Mouse (Mus musculus): ENCODE data around the gene Plac9a.

DNA sequence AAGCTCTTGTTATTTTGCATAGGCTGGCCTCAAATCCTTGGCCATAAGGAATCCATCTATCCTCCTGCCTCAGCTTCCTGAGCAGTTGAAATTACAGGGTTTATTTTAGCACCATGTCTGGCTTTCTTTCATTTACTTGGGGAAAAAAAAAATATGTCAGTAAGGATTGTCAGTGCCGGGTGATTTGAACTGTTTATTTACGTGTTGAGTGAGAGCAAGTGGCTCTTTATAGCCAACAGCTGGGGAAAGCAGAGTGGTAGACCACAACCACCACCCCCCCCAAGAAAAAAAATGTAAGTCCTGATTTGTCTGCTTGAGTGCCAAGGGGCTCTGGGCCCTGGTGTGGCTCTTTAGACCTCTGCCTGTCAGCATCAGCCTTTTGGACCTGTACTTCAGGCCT lies 39.2 kb downstream of the Plac9a start:
- TF ChIP-seq POLR2A (IDR thresholded peaks at IDR 0.05; ENCODE audit: insufficient read depth, low read length) (no peak), EP300 (IDR thresholded peaks at IDR 0.05; ENCODE audit: insufficient read depth, low read depth, low read length) (no peak), CTCF (IDR thresholded peaks at IDR 0.05; ENCODE audit: low read depth, low read length) (no peak)
